Mouse (Mus musculus): ENCODE data around the gene Apba2. TPM values are rescaled to one million over a fixed set of nuclear protein-coding genes. Genes with fewer than 3 reads are reported as not detected.

The Apba2 gene
- polyA plus RNA-seq, 1 experiment from 2014 or later: 3.2 TPM

DNA sequence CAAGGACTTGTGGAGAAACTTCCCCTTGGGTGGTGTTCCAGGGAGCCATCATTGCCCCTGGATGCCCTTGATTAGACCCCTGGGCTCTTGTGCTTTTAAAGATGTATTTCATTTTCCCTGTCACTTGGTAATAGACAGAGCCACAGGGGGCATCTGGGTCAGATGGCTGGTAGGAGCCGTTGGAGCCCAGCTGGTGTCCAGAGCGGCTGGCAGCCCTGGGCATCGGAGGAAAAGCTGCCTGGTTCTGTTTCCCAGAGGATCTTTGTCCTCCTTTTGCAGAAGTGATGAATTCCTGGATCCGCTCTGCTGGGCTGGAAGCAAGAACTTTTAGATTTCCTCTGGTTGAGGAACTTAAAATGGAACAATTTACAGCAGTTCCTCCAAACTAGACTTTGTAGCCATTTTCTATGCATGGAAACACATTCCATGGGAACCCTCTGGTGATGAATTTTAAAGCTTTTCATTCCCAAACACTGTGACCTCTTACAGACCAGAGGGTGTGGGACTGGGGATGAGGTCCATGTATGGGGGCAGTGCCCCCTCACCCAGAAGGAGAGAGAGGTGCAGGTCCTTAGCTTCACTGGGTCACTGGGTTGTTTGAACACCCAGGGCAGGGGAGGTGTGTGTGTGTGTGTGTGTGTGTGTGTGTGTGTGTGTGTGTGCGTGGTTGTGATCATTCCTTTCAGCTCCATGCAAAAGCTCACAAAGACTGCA, 20.3 kb downstream of the Apba2 start:
- Histone ChIP-seq H3K9ac (replicated peaks; ENCODE audit: low read length) (no peak overlapping the region), H3K36me3 (ENCODE audit: insufficient read depth, low read length) (no peaks in the 10 kb centered on the region), H3K4me2 (replicated peaks; ENCODE audit: low read depth, low read length) (no peak overlapping the region), H3K27ac (ENCODE audit: low read length) (no peak overlapping the region), H3K27me3 (ENCODE audit: insufficient read depth, low read length) (no peaks in the 10 kb centered on the region), H3K4me3 (ENCODE audit: low read length) (no peak overlapping the region), H3K4me1 (ENCODE audit: insufficient read depth, low read length) (no peaks in the 10 kb centered on the region), H3K9me3 (ENCODE audit: low read length) (no peaks in the 10 kb centered on the region)
- no peak for ATAC-seq (ENCODE audit: low FRiP score, low TSS enrichment)
- 65% methylated on average over 5 of the region's 5 CpGs for WGBS

DNA sequence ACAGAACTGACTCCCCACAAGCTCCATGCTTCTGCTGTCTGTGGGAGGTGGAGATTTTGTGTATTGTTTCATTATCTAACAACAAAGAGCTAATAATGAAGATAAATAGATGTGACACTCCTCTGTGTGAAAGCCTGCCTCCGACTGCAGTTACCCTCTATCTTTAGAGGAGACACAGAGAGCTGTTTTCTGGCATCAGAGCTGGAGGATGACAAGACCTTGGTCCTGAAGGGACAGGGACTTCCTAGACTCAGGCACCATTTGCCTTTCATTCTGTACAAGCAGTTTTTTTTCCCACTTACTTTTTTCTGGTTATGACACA, 20.9 kb downstream of the Apba2 start:
- no peak overlapping the region for H3K27ac ChIP-seq (ENCODE audit: low read length)

DNA sequence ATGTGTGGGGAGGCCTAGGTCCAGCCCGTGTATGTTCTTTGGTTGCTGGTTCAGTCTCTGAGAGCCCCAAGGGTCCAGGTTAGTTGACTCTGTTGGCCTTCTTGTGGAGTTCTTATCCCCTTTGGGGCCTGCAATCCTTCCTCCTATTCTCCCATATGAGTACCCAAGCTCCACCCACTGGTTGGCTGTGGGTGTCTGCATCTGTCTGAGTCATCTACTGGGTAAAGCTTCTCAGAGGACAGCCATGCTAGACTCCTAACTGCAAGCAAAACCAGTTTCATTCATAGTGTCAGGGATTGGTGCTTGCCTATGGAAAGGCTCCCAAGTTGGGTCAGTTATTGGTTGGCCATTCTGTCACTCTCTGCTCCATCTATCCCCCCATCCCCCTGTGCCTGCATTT, 29.8 kb downstream of the Apba2 start:
- no peak overlapping the region for H3K9ac ChIP-seq (replicated peaks; ENCODE audit: low read length)
- WGBS: 100% methylated on average over 1 of the region's 1 CpGs

More for the DNA sequence above, 20.9 kb downstream of the Apba2 start:
- no peak for ATAC-seq (ENCODE audit: low FRiP score, low TSS enrichment)
- H3K4me1 ChIP-seq (ENCODE audit: insufficient read depth, low read length): no peaks in the 10 kb centered on the region
- no peaks in the 10 kb centered on the region for H3K9me3 ChIP-seq (ENCODE audit: low read length)
- H3K36me3 ChIP-seq (ENCODE audit: insufficient read depth, low read length): no peaks in the 10 kb centered on the region
- H3K27me3 ChIP-seq (ENCODE audit: insufficient read depth, low read length): no peaks in the 10 kb centered on the region
- no peak overlapping the region for H3K4me2 ChIP-seq (replicated peaks; ENCODE audit: low read depth, low read length)
- no peak overlapping the region for H3K9ac ChIP-seq (replicated peaks; ENCODE audit: low read length)
- 11% methylated on average over 1 of the region's 1 CpGs for WGBS
- H3K4me3 ChIP-seq (ENCODE audit: low read length): no peak overlapping the region

DNA sequence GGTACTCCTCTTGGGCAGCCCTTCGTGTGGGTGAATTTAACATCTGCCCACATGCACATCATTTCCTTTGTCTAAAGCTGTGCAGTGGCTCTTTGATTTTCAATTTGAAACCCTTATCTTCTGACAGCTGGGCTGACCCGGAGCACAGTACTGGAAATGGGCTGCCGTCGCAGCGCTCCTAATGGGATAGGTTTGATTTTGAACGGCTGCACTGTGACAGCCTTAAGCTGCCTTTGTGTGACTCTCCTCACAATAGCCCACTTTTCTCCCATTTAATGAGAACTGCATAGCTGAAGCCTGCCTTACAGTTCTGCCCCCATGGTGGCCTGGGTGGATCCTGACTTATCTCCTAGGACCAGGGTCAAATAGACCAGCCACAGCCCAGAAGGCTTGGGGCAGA, 31.9 kb downstream of the Apba2 start:
- ATAC-seq (ENCODE audit: low FRiP score, low TSS enrichment): no peak
- no peak overlapping the region for H3K4me2 ChIP-seq (replicated peaks; ENCODE audit: low read depth, low read length)
- H3K9me3 ChIP-seq (ENCODE audit: low read length): peaks cover 4% of the 10 kb centered on the region; the same call in 1 of the 2 replicates
- H3K27me3 ChIP-seq (ENCODE audit: insufficient read depth, low read length): no peaks in the 10 kb centered on the region
- H3K4me3 ChIP-seq (ENCODE audit: low read length): no peak overlapping the region
- no peaks in the 10 kb centered on the region for H3K36me3 ChIP-seq (ENCODE audit: insufficient read depth, low read length)
- no peak overlapping the region for H3K9ac ChIP-seq (replicated peaks; ENCODE audit: low read length)
- WGBS: 81% methylated on average over 6 of the region's 6 CpGs
- no peaks in the 10 kb centered on the region for H3K4me1 ChIP-seq (ENCODE audit: insufficient read depth, low read length)
- no peak overlapping the region for H3K27ac ChIP-seq (ENCODE audit: low read length)

More for the DNA sequence above, 29.8 kb downstream of the Apba2 start:
- Histone ChIP-seq H3K36me3 (ENCODE audit: insufficient read depth, low read length) (no peaks in the 10 kb centered on the region), H3K4me1 (ENCODE audit: insufficient read depth, low read length) (no peaks in the 10 kb centered on the region), H3K4me2 (replicated peaks; ENCODE audit: low read depth, low read length) (no peak overlapping the region), H3K4me3 (ENCODE audit: low read length) (no peak overlapping the region), H3K9me3 (ENCODE audit: low read length) (peaks cover 4% of the 10 kb centered on the region; the same call in 1 of the 2 replicates), H3K27ac (ENCODE audit: low read length) (no peak overlapping the region), H3K27me3 (ENCODE audit: insufficient read depth, low read length) (no peaks in the 10 kb centered on the region)
- ATAC-seq (ENCODE audit: low FRiP score, low TSS enrichment): no peak

DNA sequence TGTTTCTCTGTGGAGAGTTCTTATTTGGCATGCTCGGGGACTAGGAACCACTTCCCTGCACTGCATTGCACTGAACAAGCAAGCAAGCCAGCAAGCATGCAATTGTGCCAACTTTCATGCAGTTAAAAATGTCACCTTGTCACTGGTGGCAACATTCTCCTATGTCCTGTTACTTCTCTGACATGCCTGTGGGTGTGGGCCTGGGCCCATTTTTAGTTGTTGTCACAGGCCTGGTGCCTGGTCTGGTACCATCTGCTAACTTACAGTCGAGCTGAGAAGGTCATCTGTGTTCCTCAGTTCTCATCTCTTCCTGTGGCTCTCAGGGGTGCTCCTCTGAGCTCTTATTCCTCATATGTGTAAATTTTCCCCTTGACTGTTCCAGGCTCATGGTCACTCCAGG, 33.8 kb downstream of the Apba2 start:
- Histone ChIP-seq H3K36me3 (ENCODE audit: insufficient read depth, low read length) (no peaks in the 10 kb centered on the region), H3K27ac (ENCODE audit: low read length) (no peak overlapping the region), H3K27me3 (ENCODE audit: insufficient read depth, low read length) (no peaks in the 10 kb centered on the region), H3K4me2 (replicated peaks; ENCODE audit: low read depth, low read length) (no peak overlapping the region), H3K4me3 (ENCODE audit: low read length) (no peak overlapping the region), H3K4me1 (ENCODE audit: insufficient read depth, low read length) (no peaks in the 10 kb centered on the region), H3K9me3 (ENCODE audit: low read length) (no peaks in the 10 kb centered on the region), H3K9ac (replicated peaks; ENCODE audit: low read length) (no peak overlapping the region)
- 73% methylated on average over 2 of the region's 2 CpGs for WGBS
- ATAC-seq (ENCODE audit: low FRiP score, low TSS enrichment): no peak

DNA sequence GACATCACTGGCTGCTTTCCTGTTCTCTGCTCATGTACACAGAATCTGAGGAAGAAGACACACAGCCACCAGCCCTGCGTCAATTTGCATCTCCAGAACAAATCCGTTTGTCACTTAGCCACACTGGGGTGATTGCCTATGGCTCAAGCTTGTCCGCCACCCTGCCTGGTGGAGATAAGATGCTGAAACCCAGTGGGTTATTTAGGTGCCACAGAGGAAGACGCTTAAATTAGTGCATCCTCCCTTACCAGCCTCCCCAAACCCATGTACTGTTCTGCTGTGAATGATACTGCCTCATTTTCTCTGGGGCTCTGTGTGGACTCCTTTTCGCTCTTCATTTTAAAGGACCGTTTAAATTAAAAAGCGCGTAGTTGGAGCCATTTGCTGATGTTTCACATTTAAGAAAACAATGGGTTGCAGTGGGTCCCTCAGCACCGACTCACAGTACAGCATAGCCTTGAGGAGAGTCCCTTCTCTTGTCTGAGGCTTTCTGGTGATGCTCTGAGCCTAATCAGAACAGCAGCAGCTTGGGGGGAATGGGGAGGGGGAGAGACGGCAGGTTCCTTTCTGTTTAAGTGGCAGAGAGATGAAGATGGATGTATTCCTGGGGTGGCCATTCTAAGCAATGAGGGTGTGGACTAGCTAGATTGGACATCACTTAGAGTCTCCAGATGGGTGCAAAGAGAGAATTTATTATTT, 38.1 kb downstream of the Apba2 start:
- H3K4me2 ChIP-seq (replicated peaks; ENCODE audit: low read depth, low read length): no peak overlapping the region
- WGBS: 67% methylated on average over 10 of the region's 10 CpGs
- no peak overlapping the region for H3K9ac ChIP-seq (replicated peaks; ENCODE audit: low read length)
- no peaks in the 10 kb centered on the region for H3K36me3 ChIP-seq (ENCODE audit: insufficient read depth, low read length)
- no peak for ATAC-seq (ENCODE audit: low FRiP score, low TSS enrichment)
- no peaks in the 10 kb centered on the region for H3K4me1 ChIP-seq (ENCODE audit: insufficient read depth, low read length)
- H3K27me3 ChIP-seq (ENCODE audit: insufficient read depth, low read length): no peaks in the 10 kb centered on the region
- H3K4me3 ChIP-seq (ENCODE audit: low read length): no peak overlapping the region
- no peaks in the 10 kb centered on the region for H3K9me3 ChIP-seq (ENCODE audit: low read length)
- H3K27ac ChIP-seq (ENCODE audit: low read length): no peak overlapping the region

DNA sequence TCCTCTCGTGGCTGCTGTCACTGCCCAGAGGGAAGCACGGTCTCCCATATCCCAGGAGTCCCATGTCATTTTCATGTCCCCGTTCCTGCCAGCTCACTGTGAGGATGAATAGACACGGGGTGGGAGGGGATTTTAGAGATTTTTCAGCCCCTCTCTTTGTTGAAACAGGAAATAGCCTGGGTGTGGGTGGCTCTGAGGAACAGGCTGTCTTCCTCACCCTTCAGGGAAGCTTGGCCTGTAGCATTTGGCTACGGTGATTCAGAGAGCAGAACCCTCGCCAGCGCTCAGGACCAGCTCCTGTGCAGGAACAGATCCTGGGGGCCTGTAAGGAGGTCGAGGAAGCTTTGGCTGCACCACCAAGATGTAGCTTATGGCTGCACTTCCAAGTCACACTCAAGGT, 45.3 kb downstream of the Apba2 start:
- WGBS: 72% methylated on average over 8 of the region's 8 CpGs
- no peak for ATAC-seq (ENCODE audit: low FRiP score, low TSS enrichment)
- H3K27ac ChIP-seq (ENCODE audit: low read length): no peak overlapping the region
- H3K27me3 ChIP-seq (ENCODE audit: insufficient read depth, low read length): no peaks in the 10 kb centered on the region
- no peaks in the 10 kb centered on the region for H3K9me3 ChIP-seq (ENCODE audit: low read length)
- H3K4me1 ChIP-seq (ENCODE audit: insufficient read depth, low read length): no peaks in the 10 kb centered on the region
- H3K4me2 ChIP-seq (replicated peaks; ENCODE audit: low read depth, low read length): no peak overlapping the region
- H3K4me3 ChIP-seq (ENCODE audit: low read length): no peak overlapping the region
- no peaks in the 10 kb centered on the region for H3K36me3 ChIP-seq (ENCODE audit: insufficient read depth, low read length)
- no peak overlapping the region for H3K9ac ChIP-seq (replicated peaks; ENCODE audit: low read length)

DNA sequence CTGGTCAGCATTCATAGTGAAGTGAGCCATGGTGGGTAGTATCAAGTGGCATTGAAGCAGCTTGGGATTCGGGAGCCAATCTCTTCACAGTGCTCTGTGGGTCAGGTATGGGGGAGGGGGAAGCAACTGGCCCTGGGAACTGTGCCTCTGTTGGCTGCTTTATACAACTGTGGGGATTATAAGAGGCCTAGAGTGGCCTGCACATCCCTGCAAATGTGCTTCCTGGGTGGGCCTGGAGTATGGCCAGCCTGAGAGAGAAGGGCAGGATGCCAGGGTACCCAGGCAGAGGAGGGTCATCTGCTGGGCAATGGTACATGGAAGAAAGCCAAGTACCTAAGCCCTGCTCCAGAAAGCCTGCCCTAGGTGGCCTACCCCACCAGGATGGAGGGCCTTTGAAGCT, 49.4 kb downstream of the Apba2 start:
- Histone ChIP-seq H3K27me3 (ENCODE audit: insufficient read depth, low read length) (no peaks in the 10 kb centered on the region), H3K4me3 (ENCODE audit: low read length) (no peak overlapping the region), H3K9ac (replicated peaks; ENCODE audit: low read length) (no peak overlapping the region), H3K27ac (ENCODE audit: low read length) (no peak overlapping the region), H3K9me3 (ENCODE audit: low read length) (no peaks in the 10 kb centered on the region), H3K4me1 (ENCODE audit: insufficient read depth, low read length) (no peaks in the 10 kb centered on the region), H3K4me2 (replicated peaks; ENCODE audit: low read depth, low read length) (no peak overlapping the region), H3K36me3 (ENCODE audit: insufficient read depth, low read length) (no peaks in the 10 kb centered on the region)
- WGBS: 42% methylated on average over 1 of the region's 1 CpGs
- 0 out of 2 replicates have a peak, but pooled peaks have one; percentile 11 for ATAC-seq (ENCODE audit: low FRiP score, low TSS enrichment)

DNA sequence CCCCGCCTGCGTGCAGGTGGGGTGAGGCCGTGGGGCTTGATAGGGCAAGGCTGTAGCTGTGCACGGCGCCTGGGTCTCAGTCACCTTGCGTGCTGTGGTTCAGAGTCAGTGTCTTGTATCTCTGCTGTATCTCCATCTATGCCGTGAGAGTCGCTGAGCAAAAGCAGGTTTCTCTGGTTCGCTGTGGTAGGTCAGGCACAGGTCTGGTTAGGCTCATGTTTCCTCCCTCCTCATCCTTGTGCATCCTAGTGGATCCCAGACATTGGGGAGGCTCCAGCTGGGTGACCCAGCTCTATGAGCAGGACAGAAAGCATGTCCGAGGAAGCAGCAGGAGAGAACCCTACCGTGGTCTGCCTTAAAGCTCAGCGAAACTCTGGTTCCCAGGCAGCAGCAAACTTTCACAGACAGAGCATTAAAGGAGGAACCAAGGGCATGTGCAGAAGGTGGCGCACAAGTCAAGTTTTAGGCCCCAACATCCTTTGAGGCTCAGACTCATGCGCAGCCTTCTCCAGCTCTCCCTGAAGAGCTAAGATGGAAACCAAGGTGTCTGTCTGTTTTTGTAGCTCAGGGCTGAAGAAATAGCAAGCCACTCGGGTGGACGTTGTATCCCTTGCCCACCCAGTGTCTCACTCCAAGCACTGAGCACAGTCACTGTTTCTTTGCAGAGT, 51.2 kb downstream of the Apba2 start:
- Histone ChIP-seq H3K36me3 (ENCODE audit: insufficient read depth, low read length) (no peaks in the 10 kb centered on the region), H3K4me3 (ENCODE audit: low read length) (no peak overlapping the region), H3K27me3 (ENCODE audit: insufficient read depth, low read length) (no peaks in the 10 kb centered on the region), H3K4me1 (ENCODE audit: insufficient read depth, low read length) (no peaks in the 10 kb centered on the region), H3K27ac (ENCODE audit: low read length) (no peak overlapping the region), H3K4me2 (replicated peaks; ENCODE audit: low read depth, low read length) (no peak overlapping the region; the same call in 1 of the 2 replicates), H3K9me3 (ENCODE audit: low read length) (no peaks in the 10 kb centered on the region), H3K9ac (replicated peaks; ENCODE audit: low read length) (no peak overlapping the region)
- peak; percentile 75; the same call in 1 of the 2 replicates for ATAC-seq (ENCODE audit: low FRiP score, low TSS enrichment)
- WGBS: 66% methylated on average over 13 of the region's 16 CpGs

All from kidney, embryonic 16.5 days (tissue).